Mouse (Mus musculus) left cerebral cortex, adult 2 months (tissue): ENCODE results near the gene U90926. TPM values are rescaled to one million over a fixed set of nuclear protein-coding genes. Genes with fewer than 3 reads are reported as not detected.

ENCODE experiments used
- DNase-seq, 2 experiments: peaks; one replicate each; pipeline ENCODE4 v3.0.0; 2021 to 2022; ENCODE audit warnings: low spot score in 2 of 2, mixed read lengths in 1 of 2; ENCODE audit errors: extremely low spot score in 1 of 2
- H3K27ac ChIP-seq: fragments of 200-600 bp; 2 replicates; pipeline ENCODE4 v1.8.1; 2022
- H3K4me3 ChIP-seq: fragments of 200-600 bp; 2 replicates; pipeline ENCODE4 v1.8.1; 2022
- CTCF ChIP-seq: fragments of 200-600 bp; IDR thresholded peaks from 2 replicates; pipeline ENCODE4 v1.8.1; 2022; ENCODE audit warnings: antibody characterized with exemption, mild to moderate bottlenecking, moderate library complexity
- intact Hi-C: fragments of 180-260 bp; cut with DNase I; formaldehyde crosslinking; loops from one replicate; pipeline ENCODE4 v1.15.1; 2025
- long read RNA-seq, 2 experiments: library from polyadenylated mRNA; stranded (forward); transcript quantifications; one replicate each; pipeline ENCODE4 v2.0.0; 2021; ENCODE audit warnings: borderline mapping rate in 2 of 2
- total RNA-seq, 2 experiments: library from RNA; stranded (reverse); gene quantifications; 2 replicates each; pipeline ENCODE4 v1.2.3; 2021

U90926 gene
- total RNA-seq, result not detected
- long read RNA-seq, experiment 1, result 0 reads
- long read RNA-seq, experiment 2, result 0 reads

- Histone ChIP-seq H3K27ac (no peak within 1 kb of the TSS), H3K4me3 (no peak within 1 kb of the TSS)
- intact Hi-C loops, result no loop called here
- no peak for TF ChIP-seq CTCF
- no peak for DNase-seq
Measured at GRCm38 (mm10) chr5:92215308-92215707, at the start of gene U90926. Gene U90926 (minus strand): TSS chr5:92215408.

DNA sequence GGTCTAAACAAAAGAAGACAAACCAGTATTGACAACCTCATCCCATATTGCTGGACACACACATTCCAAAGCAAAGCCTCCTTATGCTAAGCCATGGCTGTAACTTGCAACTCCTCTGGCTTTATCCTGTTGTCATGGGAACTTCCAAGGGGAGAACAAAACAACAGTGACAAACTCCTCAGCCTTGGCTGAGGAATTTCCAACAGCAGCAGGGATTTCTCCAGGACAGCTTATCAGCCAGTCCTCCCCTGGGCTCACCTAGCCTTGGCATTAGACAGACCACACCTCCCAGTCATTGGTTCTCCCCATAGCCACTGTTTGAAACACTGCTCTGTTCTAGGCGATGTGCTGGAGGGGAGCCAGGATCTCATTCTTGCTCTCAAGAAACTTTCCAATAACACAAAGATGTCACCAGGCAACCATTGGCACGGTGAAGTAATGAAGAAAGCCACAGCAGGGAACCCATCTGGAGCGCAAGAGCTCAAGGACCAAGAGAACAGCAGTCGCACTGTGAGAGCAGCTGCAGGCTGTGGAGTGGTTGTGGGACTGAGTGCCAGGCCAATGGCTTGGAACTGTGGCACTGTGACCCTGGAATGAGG, 48.7 kb upstream of the U90926 start:
- TF ChIP-seq CTCF, result no peak
- Histone ChIP-seq H3K4me3 (no peak overlapping the region), H3K27ac (no peak overlapping the region)
- intact Hi-C loops, result no loop called here
- DNase-seq, result peak; percentile 41 to 66

GRCm38 (mm10) chr5:92262646-92263045, 47.4 kb upstream of the U90926 start:
- intact Hi-C loops, result no loop called here
- no peak overlapping the region for H3K27ac ChIP-seq
- TF ChIP-seq CTCF, result no peak
- DNase-seq, result no peak
- no peak overlapping the region for H3K4me3 ChIP-seq

- TF ChIP-seq CTCF, result no peak
- DNase-seq, result no peak
- intact Hi-C loops, result no loop called here
- no peak within 1 kb of the TSS for H3K27ac ChIP-seq
- no peak within 1 kb of the TSS for H3K4me3 ChIP-seq
Measured at GRCm38 (mm10) chr5:92256218-92256617, 41.0 kb upstream of the U90926 start, which contains the start of gene Ppef2. Gene Ppef2 (minus strand): TSS chr5:92256278.

DNA sequence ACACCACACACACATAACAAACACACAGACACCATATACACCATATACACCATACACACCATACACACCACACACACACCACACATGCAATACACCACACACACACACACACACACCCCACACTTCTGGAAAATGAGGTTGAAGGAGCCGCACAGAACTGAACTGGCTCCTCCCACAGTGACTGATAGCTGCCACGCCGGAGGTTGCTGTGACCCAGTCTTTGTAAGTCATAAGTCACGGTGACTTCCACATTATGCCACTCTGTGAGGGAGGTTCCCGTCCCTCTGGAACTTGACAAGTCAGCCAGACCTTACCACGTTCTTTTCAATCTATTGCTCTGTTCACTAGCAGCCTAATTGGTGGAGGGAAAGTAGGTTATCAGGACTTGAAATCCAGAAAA, 39.3 kb upstream of the U90926 start:
- Histone ChIP-seq H3K27ac (no peak overlapping the region), H3K4me3 (no peak overlapping the region)
- intact Hi-C loops, result no loop called here
- TF ChIP-seq CTCF, result no peak
- no peak for DNase-seq

DNA sequence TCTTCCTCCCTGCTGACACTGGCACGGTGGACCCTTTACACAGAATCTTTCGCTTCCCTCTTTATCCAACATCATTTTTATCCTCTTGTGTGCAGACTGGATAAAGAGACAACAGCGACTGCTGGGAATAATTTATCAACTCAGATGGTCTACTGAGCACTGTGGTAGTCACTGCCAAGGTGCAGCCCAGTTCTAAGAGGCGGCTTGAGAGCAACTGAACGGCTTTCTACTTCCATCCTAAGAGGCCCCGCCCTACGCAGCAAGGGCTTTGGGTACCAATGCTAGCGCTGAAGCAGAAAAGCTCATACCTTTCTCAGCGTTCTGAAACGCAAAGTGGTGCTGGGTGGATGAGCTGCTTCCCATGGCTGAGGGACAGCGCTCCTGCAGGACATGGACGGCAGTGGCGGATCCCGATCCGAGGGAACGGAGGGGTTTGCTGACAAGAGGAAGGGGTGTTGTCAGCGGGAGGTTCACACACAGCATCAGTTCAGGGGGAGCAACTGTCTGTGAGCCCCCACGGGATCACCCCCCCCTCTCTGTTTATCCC, 37.7 kb upstream of the U90926 start:
- no peak for DNase-seq
- TF ChIP-seq CTCF, result peak; percentile 54
- Histone ChIP-seq H3K4me3 (no peak overlapping the region), H3K27ac (no peak overlapping the region)
- intact Hi-C loops, result no loop called here

- intact Hi-C loops, result no loop called here
- no peak for DNase-seq
- Histone ChIP-seq H3K4me3 (no peak overlapping the region), H3K27ac (no peak overlapping the region)
- no peak; the same call in 1 of the 2 replicates for TF ChIP-seq CTCF
Measured at GRCm38 (mm10) chr5:92252031-92252430, 36.8 kb upstream of the U90926 start.

DNA sequence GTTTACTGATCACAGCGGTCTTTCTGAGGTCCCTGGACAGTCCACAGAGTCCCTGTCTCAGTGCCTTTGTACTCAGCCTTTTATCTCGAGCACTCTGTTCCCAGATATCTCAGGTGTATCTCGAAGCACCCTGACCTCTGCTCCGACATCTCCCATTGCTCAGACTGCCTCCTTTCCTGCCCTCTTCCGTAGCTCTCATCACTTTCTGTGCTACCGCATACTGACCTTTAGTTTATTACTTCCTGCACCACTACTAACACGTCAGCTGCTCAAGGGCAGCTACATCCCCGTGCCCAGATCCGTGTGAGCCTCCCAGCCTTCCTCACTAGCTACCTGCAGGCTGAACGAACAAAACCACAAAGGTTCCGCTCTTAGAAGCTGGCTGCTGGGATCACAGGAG, 33.4 kb upstream of the U90926 start:
- DNase-seq, result no peak
- Histone ChIP-seq H3K4me3 (no peak overlapping the region), H3K27ac (no peak overlapping the region)
- no peak for TF ChIP-seq CTCF
- intact Hi-C loops, result no loop called here

DNA sequence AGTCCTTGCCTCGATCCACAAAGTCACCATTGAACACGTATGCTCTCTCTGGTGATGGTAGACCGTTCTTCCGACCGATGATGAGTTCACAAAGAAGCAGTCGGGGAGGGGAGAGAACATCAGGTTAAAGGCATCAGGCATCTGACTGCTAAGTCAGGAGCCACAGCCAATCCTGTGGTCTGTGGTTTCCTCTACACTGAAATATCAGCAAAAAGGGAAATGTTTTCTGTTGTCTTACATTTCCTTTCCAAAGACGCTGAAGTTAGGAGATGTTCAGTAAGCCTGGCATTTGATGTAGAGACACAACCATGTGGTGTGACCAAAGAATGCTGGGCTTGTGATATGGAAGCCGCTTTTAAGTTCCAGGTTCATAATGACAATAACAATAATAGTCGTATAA, 30.3 kb upstream of the U90926 start:
- Histone ChIP-seq H3K4me3 (no peak overlapping the region), H3K27ac (no peak overlapping the region)
- no peak for DNase-seq
- intact Hi-C loops, result no loop called here
- TF ChIP-seq CTCF, result no peak

DNA sequence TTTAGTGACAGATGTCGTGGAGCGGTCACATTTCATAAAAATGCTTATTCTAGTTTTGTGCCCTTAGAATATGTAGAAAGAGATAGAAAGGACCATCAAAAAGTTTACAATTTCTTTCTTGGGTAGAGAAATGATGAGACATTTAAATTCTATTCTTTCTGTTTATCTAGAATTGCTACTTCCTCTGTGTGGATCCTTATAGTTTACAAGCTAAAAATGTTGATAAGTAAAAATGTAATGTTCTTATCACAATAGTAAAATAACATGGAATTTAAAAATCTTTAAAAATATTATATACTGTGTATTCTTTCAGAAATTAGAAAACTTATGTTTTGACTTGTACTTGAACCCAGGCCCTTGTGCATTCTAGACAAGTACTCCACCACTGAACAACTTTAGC, 29.7 kb upstream of the U90926 start:
- Histone ChIP-seq H3K27ac (no peak overlapping the region), H3K4me3 (no peak overlapping the region)
- no peak for TF ChIP-seq CTCF
- no peak for DNase-seq
- intact Hi-C loops, result no loop called here

GRCm38 (mm10) chr5:92240769-92241168, 25.6 kb upstream of the U90926 start:
- intact Hi-C loops, result no loop called here
- no peak for DNase-seq
- Histone ChIP-seq H3K4me3 (no peak overlapping the region), H3K27ac (no peak overlapping the region)
- TF ChIP-seq CTCF, result no peak

DNA sequence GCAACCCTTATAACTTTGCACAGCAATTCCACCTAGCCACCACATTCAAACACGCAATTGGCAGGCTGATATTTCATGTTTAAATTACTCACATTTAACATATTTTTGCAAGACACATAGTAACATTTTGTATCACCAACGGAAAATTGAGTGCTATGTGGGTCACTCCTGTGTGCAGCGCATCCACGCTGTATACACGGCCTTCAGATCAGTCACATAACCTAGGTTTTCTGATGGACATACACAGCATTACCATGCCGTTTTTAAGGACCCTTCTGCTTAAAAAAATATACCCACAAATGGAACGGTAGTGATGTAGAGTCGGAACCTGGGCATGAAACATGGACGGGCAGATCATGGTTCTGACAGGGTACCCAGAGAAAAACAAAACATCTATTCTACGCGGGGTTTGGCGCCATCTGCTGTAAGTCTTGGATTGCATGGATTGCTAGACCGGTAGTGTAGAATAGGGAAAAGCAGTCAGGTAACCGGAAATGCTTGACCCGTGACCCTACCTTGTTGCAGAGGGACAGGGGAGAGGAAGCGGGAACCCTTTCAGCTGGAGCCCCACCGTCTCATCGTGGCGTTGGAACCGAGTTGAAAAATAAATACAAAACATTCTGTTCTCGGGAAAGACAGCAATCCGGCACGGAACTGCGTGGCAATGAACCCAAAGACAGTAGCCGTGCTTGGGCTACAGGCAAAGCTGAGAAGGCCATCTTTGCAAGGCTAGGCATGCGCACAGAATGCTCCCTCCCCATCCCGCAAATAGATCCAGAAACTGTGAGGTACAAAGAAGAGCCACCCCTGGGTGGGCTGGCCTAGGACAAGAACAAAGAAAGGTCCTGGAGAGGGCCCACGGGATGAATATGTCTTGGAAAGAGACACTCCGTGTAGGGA, 24.4 kb upstream of the U90926 start:
- TF ChIP-seq CTCF, result peak; percentile 78
- no peak overlapping the region for H3K27ac ChIP-seq
- intact Hi-C loops, result loop anchor here (2.0 kb wide), 1 partner anchor 45 kb away; no protein-coding TSS in a partner anchor
- DNase-seq, result peak; percentile 73 to 77
- no peak overlapping the region for H3K4me3 ChIP-seq
